Mouse (Mus musculus) gastrocnemius, adult 8-10 months (tissue): ENCODE data around the gene Btnl1. TPM values are rescaled to one million over a fixed set of nuclear protein-coding genes. Genes with fewer than 3 reads are reported as not detected.
A peak's percentile ranks its signal among the peaks of the same experiment; 100 is the strongest.

Experiments used
- DNase-seq, 2 experiments: peaks; one replicate each; pipeline ENCODE4 v3.0.0; 2022; ENCODE audit warnings: low spot score in 2 of 2
- total RNA-seq, 4 experiments: library from RNA; stranded (reverse); gene quantifications; 2 replicates each; pipeline ENCODE4 v1.2.4; 2022

Gene Btnl1
- not detected for total RNA-seq

DNA sequence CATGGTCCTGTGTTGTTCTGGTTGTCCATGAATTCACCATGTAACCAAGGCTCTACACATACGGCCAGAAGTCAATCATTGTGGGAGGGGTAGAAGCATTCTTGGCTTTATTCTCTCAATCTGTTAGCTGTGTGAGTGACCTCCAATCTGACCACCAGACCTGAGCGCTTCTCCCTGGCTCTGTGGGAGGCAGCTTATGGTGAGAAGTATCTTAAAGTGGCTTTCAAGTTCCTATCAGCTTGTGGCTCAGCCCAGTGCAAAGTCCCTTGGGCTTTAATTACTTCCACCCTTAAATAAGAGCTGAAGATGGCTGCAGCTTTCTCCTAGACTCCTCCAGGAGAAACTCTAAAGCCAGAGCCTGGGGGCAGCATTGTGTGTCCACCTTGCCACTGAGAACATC is at the start of gene Btnl1:
Gene Btnl1, plus strand, starts transcription at position 286 of the 400 bp plus-strand sequence.
- DNase-seq, result no peak

DNA sequence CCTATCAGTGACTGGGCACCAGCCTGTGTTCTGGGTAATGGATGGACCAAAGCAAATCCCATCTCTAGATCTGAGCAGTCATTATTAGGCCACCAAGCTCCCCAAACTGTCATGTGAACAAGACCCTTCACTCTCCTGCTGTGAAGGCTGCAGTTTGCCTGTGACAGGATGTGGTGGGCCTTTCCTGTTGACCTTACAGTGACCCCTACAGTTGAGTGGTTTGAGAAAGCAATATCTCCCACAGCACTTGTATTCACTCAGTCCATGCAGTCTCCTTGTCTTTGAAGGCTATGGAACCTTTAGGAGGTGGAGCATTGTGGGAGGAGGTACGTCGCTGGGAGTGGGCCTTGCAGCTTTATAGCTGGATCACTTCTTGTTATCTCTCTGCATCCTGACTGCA is 47.1 kb upstream of the Btnl1 start:
- no peak for DNase-seq

DNA sequence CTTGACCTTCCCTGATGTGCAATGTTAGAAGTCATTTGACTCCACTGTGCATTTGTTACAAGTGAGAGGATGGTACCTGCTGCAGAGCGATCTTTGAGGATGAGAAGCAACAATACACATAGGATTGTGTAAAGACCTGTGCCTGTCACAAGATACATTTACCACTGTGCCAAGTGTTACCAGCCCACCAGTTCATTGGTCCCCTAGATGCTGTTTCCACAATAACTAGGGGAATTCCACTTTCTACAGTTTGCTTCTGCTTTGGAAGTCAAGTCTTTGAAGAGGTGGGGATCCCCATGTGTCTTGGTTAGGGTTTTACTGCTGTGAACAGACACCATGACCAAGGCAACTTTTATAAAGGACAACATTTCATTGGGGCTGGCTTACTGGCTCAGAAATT is 45.7 kb upstream of the Btnl1 start:
- DNase-seq, result no peak

DNA sequence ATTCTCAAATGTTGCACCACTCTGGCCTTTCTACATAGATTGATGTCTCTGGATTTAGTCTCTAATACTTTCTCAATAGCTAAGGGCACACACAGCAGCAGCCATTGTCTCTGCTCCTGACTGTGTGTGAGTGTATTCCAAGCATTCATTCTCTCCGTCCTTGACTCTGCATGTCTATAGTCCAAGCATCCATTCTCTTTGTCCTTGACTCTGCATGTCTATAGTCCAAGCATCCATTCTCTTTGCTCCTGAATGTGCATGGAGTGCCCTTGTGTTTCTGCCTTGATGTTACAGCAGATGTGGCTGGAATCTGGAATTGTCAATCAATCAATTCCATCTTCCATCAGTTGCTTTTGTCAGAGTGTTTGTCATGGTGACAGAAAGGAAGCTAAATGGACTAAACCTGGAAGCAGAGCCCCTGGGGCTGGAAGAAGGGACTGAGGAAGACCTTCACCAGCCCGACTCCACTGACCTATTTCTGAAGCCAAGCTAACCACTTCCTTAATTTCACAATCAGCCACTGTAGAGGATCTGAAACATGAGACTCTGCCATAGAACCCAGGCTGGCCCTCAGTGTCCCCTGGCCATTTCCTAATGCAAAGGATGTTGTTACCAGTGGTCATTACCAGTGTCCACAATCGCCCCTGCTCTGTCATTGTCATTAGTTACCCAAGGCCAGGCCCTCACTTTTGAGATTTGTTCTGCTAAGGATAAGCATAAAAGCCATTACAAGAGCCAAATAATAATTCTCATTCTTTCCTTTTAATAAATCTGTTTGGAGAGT is 36.1 kb upstream of the Btnl1 start:
- no peak for DNase-seq

DNA sequence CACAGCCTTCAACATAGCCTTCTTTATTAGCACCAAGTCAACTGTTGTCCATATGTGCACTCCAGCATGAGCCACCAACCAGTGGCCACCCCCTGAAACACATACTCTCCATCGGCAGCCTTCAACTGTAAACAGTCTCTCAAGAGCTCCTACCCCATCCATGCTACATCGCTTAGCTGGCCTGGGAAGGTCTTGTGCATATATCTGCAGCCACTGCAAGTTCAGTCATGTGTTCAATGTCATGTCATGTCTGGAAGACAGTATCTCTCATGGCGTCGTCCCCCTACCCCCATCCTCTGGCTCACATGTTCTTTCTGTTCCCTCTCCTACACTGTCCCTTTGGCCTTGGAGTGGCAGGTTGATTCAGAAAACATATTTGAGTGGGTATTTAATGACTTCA is 32.0 kb upstream of the Btnl1 start:
- no peak for DNase-seq

DNA sequence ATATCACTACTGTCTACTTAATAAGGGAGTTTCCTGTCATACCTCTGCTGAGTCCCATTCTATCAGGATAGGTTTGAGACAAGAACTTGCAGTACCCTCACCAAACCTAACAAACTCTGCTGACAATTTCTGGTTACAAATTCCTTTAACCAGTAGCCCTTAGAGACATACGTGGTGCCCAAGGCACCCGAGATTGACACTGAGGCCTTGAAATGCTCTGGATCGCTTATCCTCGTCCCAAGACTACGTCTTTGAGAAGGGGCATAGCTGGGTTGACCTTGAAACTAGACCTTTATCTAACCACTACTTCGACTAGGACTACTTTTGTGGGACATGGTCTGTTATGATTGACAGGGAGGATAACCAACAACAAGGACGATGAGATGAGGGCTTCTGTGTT is 31.4 kb upstream of the Btnl1 start:
- DNase-seq, result no peak

DNA sequence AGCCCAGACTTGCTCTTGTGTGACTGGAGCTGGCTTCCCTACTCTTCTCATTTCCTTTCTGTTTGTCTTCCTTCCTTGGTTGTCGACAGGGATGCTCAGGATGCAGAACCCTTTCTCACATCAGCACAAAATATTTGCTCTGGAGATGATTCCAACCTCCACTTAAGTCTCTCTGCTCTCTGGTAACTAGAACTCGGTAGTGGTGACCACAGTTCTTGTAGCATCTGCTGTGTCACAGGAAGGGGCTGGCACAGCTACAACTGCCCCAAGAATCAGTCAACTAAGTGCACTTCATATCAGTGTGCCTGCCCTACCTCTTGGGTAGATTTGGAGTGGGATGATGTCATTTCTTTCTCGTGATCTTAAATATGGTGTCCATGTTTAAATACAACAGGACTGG is 30.9 kb upstream of the Btnl1 start:
- no peak for DNase-seq

DNA sequence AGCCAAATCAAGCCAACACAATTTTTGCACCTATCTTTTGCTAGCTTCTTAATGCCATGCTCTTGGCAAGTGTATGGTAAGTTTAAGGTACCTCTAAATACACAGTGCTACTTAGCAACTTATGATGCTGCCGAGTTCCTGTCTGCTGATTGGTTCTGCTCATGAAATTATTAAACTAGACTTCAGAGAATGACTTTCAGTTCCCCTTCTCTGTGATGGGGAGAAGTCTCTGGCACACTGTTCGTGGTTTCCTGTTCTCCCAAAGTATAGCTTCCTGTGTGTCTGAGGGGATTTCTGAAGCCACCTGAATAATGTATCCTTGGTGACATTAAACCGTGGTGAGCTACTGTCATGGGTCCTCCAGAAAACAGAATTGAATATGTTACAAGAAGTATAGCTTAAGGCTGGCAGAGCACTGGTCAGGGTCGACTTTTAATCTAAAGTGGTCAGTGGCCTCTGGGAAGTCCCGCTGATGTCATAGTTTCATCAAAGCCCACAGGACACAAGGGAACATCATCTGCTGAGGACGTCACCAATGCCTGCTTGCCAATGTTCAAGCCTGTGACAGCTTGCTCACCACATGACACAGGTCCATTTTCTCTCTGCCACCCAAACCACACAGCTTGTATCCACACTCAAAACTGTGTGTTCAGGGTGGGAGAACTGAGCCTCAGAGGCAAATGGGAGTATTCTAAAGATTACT is 29.2 kb upstream of the Btnl1 start:
- no peak for DNase-seq

DNA sequence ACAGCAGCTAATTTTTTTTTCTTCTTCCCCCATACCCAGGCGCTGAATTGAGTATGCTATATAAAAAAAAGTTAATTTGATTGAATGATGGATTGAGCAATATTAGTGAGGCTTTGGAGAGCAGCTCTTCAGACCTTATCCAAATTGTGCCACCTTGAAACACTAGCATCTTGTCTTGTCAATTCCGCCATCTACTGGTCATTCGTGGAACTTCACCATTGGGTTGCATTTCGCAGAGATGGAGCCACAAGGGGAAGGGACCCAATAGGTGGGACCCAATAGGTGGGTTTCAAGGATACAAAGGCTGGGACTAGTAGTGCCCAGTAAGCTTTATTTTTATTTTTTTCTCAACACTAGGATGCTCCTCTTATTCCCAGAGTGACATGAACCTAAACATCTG is 27.5 kb upstream of the Btnl1 start:
- DNase-seq, result peak; percentile 31 to 37

DNA sequence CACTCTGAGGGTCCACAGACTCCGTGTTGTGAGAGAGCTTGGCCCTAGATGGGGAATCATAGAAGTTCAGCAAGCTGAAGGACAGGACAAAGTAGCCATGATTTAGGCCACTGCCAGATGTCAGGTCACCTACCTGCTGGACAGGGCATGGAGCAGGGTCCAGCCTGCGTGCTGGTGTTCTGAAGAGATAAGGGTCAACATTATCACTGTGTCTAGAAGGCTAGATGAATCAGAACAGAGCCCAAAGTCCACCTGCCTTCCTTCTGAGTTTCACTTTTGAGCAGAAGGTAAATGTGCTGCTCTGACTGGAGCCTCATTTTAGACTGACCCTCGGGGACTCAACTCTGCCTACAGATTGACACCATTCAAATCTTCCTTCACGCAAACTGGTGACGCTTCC is 22.4 kb upstream of the Btnl1 start, which contains the start of gene Btnl2:
Gene Btnl2, plus strand, starts transcription at position 284 of the 400 bp plus-strand sequence.
- no peak for DNase-seq

DNA sequence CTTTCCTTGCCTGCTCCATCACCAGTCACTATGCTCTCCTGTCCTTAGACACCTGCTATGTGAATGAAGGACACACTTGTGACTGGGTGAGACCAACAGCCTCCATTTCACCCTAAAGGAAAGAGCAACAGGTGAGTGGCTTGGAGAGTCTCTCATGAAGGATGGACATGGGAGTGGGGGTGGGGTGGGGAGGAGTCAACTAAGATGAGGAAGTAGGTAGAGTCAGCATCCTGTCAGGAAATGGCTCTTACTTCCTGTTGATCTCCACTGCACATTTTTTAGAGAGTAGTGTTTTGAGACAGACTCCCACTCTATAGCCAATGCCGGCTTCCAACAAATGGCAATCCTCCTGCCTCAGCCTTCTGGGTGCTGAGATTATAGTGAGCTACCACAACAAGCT is 22.0 kb upstream of the Btnl1 start:
- DNase-seq, result no peak

DNA sequence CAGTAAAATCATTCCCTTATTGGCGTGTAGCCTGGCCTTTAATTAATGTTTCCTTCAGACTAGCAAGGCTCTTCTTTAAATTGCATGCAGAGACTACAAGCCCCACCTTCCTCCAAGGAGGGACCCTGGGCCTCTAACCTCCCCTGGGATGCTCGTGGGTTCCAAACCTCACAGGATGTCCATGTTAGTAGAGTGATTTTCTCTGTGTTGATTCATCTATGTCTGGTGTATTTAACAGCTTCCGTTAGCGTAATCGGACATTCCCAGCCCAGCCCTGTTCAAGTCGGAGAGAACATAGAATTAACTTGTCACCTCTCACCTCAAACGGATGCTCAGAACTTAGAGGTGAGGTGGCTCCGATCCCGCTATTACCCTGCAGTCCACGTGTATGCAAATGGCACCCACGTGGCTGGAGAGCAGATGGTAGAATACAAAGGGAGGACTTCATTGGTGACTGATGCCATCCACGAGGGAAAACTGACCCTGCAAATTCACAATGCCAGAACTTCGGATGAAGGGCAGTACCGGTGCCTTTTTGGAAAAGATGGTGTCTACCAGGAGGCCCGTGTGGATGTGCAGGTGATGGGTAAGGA is 13.9 kb upstream of the Btnl1 start:
- DNase-seq, result no peak

DNA sequence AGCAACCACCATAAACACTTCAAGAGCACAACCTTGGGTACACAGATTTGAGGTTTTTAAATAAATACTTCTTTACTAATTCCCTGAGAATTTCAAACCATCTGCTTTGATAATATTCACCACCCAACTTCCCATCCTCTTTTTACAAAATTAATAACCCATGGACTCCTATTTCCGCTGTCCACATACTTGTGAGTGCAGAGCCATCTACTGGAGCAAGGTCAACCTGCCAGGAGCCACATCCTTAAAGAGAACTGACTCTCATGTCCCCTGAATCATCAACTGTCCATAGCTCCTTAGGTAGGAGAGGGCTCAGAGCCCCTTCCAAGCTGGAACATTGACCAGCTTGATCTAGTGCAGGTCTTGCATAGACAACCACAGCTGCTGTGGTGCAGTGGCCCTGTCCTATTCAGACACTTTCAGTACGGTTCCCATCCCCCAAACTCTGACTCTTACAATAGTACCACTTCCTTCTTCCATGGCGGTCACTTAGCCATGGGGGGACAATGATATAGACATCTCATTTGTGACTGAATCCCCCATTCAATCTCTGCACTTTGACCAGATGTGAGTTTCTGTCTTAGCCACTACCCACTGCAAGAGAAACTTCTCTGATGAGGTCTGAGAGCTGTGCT is 13.1 kb upstream of the Btnl1 start:
- DNase-seq, result no peak

DNA sequence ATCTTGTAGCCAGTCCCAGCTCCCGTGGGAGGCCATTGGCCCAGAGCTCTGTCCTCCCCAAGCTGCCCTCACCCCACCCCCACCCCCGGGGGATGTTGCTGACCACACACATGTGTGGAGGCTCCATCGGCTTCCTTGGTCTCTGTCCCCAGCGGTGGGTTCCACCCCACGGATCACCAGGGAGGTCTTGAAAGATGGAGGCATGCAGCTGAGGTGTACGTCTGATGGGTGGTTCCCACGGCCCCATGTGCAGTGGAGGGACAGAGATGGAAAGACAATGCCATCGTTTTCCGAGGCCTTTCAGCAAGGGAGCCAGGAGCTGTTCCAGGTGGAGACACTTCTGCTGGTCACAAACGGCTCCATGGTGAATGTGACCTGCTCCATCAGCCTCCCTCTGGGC is 11.9 kb upstream of the Btnl1 start:
- no peak for DNase-seq

DNA sequence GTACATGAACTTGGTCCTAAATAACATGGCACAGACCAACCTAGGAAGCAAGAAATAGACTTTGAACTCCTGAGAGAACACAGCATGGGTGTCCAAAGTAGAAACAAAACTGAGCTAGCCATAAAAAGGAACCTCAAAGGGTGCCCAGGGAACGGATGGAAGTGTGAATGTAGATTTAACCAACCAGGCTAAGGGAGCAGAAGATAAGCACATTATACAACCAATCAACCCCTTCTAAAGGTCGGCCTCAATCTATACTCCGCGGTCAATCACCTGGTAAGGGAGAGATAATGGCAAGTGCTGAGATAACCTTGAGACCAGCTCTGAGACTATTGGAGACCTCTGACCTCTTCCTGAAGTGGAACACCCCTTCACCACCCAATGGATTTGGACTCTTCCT is 6.4 kb upstream of the Btnl1 start:
- DNase-seq, result no peak

DNA sequence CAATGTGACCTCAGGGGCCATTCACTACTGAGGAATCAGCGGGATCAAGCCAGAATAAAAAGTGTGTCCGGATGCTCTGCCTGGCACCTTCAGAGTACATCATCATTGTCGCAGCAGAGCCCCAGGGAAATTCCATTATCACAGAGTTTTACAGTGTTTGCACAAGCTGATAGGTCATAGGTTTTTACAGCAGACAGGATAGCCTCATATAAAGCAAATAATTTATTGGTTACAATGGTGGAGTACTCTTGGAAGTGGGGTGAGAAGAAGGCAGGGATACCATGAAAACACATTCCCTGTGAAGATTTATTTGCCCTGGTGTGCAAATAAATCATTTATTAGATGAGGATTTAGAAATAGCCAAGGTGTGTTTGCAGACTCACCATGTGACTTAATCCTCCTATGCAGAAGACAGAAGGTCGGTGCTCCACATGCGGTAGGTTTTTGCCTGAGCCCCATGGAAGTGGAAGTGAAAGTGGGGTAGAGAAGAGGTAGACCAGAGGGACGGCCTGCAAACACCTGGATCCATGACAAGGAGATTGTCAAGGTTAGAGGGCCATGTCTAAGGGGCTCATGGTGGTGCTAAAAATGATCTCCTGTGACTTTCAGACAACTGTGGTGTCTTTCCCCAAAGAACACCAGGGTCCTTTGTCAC is 3.8 kb upstream of the Btnl1 start:
- no peak for DNase-seq

DNA sequence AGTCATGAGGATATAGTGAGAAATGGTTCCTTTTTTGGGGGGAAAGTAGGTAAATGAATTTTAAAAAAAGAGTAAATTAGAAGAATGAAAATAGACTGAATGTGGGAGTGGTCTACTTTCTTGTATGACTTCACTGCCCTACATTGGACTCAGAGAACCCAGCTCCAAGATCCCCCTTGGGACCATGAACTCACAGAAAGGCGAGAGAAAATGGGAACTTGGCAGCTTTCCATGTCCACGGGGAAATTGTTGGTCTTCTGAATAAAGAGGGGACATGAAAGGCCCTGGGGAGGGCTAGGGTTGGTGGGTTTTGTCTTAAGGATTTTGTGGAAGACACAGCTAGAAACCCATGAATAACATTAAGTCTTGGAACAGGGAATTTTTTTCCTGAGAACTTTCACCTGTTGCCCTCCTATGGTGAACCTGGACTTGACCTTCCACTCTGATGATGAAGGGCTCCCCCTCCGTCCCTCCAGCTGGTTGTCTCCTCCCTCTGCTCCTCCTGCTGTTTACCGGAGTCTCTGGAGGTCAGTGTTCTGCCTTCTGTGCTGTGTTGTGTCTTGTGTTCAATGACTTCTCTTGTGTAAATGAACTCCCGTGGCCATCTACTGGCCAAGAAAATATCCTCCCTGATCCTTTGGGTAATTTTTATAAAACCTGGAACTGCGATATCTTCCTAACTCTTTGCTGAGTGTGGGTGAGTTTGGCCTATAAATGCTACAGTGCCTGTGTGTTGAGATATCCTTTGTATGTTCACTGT is 698 bp downstream of the Btnl1 start:
- DNase-seq, result no peak

DNA sequence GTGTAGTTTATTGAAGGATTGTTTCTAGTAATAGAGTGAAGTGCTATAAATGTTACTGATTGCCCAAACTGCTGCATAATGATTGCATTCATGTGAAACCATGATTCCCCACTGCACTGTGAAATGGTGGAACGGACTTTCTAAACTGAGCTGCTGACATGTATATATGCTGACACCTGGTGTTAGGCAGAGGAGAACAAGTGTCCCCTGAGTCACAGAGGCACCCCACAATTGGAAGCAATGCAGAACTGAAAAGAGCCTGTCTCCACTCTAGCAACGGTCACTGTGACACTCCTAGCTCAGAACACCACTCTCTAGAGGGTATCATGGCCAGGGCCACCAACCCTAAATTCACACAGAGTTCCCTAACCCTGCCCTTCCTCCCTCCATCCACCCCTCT is 1.8 kb downstream of the Btnl1 start:
- no peak for DNase-seq

DNA sequence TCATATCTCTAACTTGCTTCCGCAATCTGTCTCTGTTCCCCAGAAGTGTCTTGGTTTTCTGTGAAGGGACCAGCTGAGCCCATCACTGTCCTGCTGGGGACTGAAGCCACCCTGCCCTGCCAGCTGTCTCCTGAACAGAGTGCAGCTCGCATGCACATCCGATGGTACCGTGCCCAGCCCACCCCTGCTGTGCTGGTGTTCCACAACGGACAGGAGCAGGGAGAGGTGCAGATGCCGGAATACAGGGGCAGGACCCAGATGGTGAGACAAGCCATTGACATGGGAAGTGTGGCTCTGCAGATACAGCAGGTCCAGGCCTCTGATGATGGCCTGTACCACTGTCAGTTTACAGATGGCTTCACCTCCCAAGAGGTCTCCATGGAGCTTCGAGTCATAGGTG is 2.5 kb downstream of the Btnl1 start:
- no peak for DNase-seq

DNA sequence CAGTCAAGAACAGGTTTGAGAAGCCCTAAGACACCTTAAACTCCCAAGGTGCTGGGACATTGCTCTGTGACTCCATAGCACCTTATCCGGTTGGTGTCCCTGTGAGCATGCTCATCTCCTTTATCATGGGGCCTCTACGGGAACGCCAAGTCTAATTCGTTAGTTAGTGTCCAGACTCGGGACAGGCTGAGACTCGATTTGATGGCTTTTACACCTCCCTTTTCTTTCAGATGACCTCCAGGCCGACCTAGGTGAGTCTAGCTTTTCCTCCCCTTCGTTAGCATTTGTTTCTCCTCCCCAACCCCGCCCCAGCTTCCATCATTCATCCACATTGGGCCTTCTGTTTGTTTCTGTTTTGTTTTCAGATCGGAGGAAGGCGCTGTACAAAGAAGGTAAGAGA is 4.9 kb downstream of the Btnl1 start:
- DNase-seq, result no peak

DNA sequence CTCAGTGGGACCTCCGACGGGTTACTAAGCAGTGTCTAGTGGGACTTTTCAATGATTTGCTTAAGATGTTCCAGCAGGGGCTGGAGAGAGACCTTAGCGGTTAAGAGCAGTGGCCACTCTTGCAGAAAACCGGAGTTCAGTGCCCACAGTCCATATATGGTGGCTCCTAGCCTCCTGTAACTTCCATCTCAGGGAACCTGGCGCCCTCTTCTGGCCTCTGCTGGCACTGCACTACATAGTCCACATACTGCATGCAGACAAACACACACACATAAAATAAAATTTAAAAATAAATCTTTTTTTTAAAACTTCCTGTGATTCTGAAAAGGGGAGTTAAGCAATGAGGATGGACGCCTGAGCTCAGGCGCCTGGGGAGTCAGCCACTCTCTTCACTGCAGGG is 6.3 kb downstream of the Btnl1 start:
- DNase-seq, result no peak
